Mouse (Mus musculus) heart, adult 2 months (tissue): Measurements from ENCODE around the gene Msrb3. TPM values are rescaled to one million over a fixed set of nuclear protein-coding genes. Genes with fewer than 3 reads are reported as not detected.

Experiments used
- DNase-seq, 2 experiments: peaks; one replicate each; pipeline ENCODE4 v3.0.0; 2021
- H3K27ac ChIP-seq: fragments of 200-600 bp; 2 replicates; pipeline ENCODE4 v1.8.1; 2022
- H3K27me3 ChIP-seq: fragments of 200-500 bp; 2 replicates; pipeline ENCODE4 v1.6.1; 2012; ENCODE audit warnings: mild to moderate bottlenecking, low read length, inconsistent platforms, mixed read lengths; ENCODE audit not compliant: control insufficient read depth, insufficient read depth
- H3K36me3 ChIP-seq: fragments of 200-500 bp; 2 replicates; pipeline ENCODE4 v1.6.1; 2012; ENCODE audit warnings: low read length, inconsistent platforms; ENCODE audit not compliant: control insufficient read depth, insufficient read depth
- H3K4me1 ChIP-seq: fragments of 200-500 bp; 2 replicates; pipeline ENCODE4 v1.6.1; 2011; ENCODE audit warnings: low read length; ENCODE audit not compliant: control insufficient read depth, insufficient read depth
- H3K4me3 ChIP-seq: fragments of 200-600 bp; 2 replicates; pipeline ENCODE4 v1.8.1; 2022
- H3K79me2 ChIP-seq: fragments of 200-500 bp; replicated peaks from 2 replicates; pipeline ENCODE4 v1.6.1; 2012; ENCODE audit warnings: mild to moderate bottlenecking, inconsistent platforms, low read length, moderate library complexity, mixed read lengths; ENCODE audit not compliant: control insufficient read depth, insufficient read depth
- H3K9ac ChIP-seq: fragments of 200-500 bp; 2 replicates; pipeline ENCODE4 v1.6.1; 2012; ENCODE audit warnings: low read depth, mild to moderate bottlenecking, control low read depth, inconsistent platforms, low read length, mixed read lengths
- CTCF ChIP-seq: fragments of 200-600 bp; IDR thresholded peaks from 2 replicates; pipeline ENCODE4 v1.8.1; 2022; ENCODE audit warnings: antibody characterized with exemption, mild to moderate bottlenecking, moderate library complexity
- EP300 ChIP-seq: fragments of 200-500 bp; IDR thresholded peaks from 2 replicates; pipeline ENCODE4 v1.6.1; 2011; ENCODE audit warnings: low read depth, low read length, control low read depth; ENCODE audit not compliant: insufficient read depth
- POLR2A ChIP-seq: fragments of 200-500 bp; IDR thresholded peaks from 2 replicates; pipeline ENCODE4 v1.6.1; 2011; ENCODE audit warnings: mild to moderate bottlenecking, low read depth, low read length, control low read depth; ENCODE audit not compliant: insufficient read depth
- WGBS: fragments of 180-500 bp; shearing (Covaris S2); methylation state at CpG from one replicate; pipeline ENCODE4 v1.1.7; 2018; 5-methylcytosine and 5-hydroxymethylcytosine counted together
- intact Hi-C: fragments of 180-260 bp; cut with DNase I; formaldehyde crosslinking; loops from one replicate; pipeline ENCODE4 v1.15.1; 2025
- long read RNA-seq: library from polyadenylated mRNA; stranded (forward); transcript quantifications from one replicate; pipeline ENCODE4 v2.0.0, GENCODE M21; 2021
- polyA plus RNA-seq: library from polyadenylated mRNA; depleted of rRNA; stranded (reverse); fragments of >200 nt; gene quantifications from 2 replicates; pipeline ENCODE4 v1.2.3, GENCODE M21; 2012; rRNA removed
- total RNA-seq, 2 experiments: library from RNA; stranded (reverse); gene quantifications; 2 replicates each; pipeline ENCODE4 v1.2.3; 2021

Gene Msrb3
- 10 to 100 TPM; 88.7 to 92.5 TPM for total RNA-seq
- 53.5 and 86.5 TPM in 2 replicates for polyA plus RNA-seq
- long read RNA-seq, transcript Msrb3-201 (7 exons, 3,843 nt): major isoform, 59 of 69 reads
- long read RNA-seq, partial matches to known transcripts: 1 of 69 reads
- long read RNA-seq, other reads (novel, unspliced or antisense): 9 of 69 reads

GRCm38 (mm10) chr10:120898785-120899762, at the start of gene Msrb3:
Gene Msrb3, minus strand, starts transcription at chr10:120899101.
- no peaks in the 10 kb centered on the region for H3K27me3 ChIP-seq
- peak; percentile 89 to 93 for DNase-seq
- peaks cover 13% of the 10 kb centered on the region for H3K4me1 ChIP-seq
- peak within 1 kb of the TSS; percentile 98 for H3K9ac ChIP-seq
- TF ChIP-seq EP300 (no peak), CTCF (no peak), POLR2A (peak; percentile 82)
- H3K36me3 ChIP-seq: peaks cover 8% of the 10 kb centered on the region
- H3K27ac ChIP-seq: peak within 1 kb of the TSS; percentile 91
- H3K4me3 ChIP-seq: peak within 1 kb of the TSS; percentile 60
- under 1% methylated on average over 61 of the region's 64 CpGs for WGBS
- no peaks in the 10 kb centered on the region for H3K79me2 ChIP-seq
- intact Hi-C loops: loop anchor here (2.0 to 5.0 kb wide), 2 partner anchors 22 to 78 kb away; partner anchors contain the start of gene Lemd3

- Histone ChIP-seq H3K4me3 (no peak overlapping the region), H3K27ac (no peak overlapping the region), H3K79me2 (0 out of 2 replicates have a peak, but pooled peaks cover 3% of the 10 kb centered on the region), H3K4me1 (peaks cover 3% of the 10 kb centered on the region), H3K36me3 (no peaks in the 10 kb centered on the region; the same call in 1 of the 2 replicates), H3K9ac (no peak overlapping the region), H3K27me3 (no peaks in the 10 kb centered on the region)
- no peak for DNase-seq
- intact Hi-C loops: no loop called here
- 36% methylated on average over 2 of the region's 2 CpGs for WGBS
- no peak for TF ChIP-seq CTCF
- no peak for TF ChIP-seq EP300
- no peak for TF ChIP-seq POLR2A
Measured at GRCm38 (mm10) chr10:120948461-120948860, 49.6 kb upstream of the Msrb3 start.

GRCm38 (mm10) chr10:120947842-120948241, 48.9 kb upstream of the Msrb3 start:
- TF ChIP-seq POLR2A: no peak
- TF ChIP-seq CTCF: no peak
- TF ChIP-seq EP300: no peak
- 58% methylated on average over 2 of the region's 2 CpGs for WGBS
- Histone ChIP-seq H3K79me2 (0 out of 2 replicates have a peak, but pooled peaks cover 3% of the 10 kb centered on the region), H3K4me3 (no peak overlapping the region), H3K9ac (no peak overlapping the region), H3K4me1 (peaks cover under 1% of the 10 kb centered on the region), H3K36me3 (no peaks in the 10 kb centered on the region), H3K27me3 (no peaks in the 10 kb centered on the region), H3K27ac (no peak overlapping the region)
- intact Hi-C loops: no loop called here
- no peak for DNase-seq

- DNase-seq: no peak
- no peak overlapping the region for H3K9ac ChIP-seq
- 0 out of 2 replicates have a peak, but pooled peaks cover 3% of the 10 kb centered on the region for H3K79me2 ChIP-seq
- TF ChIP-seq POLR2A (no peak), EP300 (no peak), CTCF (no peak)
- H3K36me3 ChIP-seq: no peaks in the 10 kb centered on the region
- intact Hi-C loops: no loop called here
- no peak overlapping the region for H3K27ac ChIP-seq
- H3K27me3 ChIP-seq: no peaks in the 10 kb centered on the region
- H3K4me3 ChIP-seq: no peak overlapping the region
- WGBS: 73% methylated on average over 5 of the region's 5 CpGs
- H3K4me1 ChIP-seq: no peaks in the 10 kb centered on the region; the same call in 1 of the 2 replicates
Measured at GRCm38 (mm10) chr10:120946847-120947246, 47.9 kb upstream of the Msrb3 start.

GRCm38 (mm10) chr10:120938904-120939208, 40.0 kb upstream of the Msrb3 start:
- DNase-seq: no peak
- peaks cover 5% of the 10 kb centered on the region for H3K79me2 ChIP-seq
- no peaks in the 10 kb centered on the region; the same call in 1 of the 2 replicates for H3K4me1 ChIP-seq
- no peak overlapping the region for H3K4me3 ChIP-seq
- no peak overlapping the region for H3K9ac ChIP-seq
- H3K27ac ChIP-seq: no peak overlapping the region
- no peaks in the 10 kb centered on the region for H3K27me3 ChIP-seq
- no peak for TF ChIP-seq POLR2A
- TF ChIP-seq CTCF: no peak
- TF ChIP-seq EP300: no peak
- 59% methylated on average over 2 of the region's 2 CpGs for WGBS
- intact Hi-C loops: loop anchor here (1.0 to 2.0 kb wide), 2 partner anchors 40 to 94 kb away; partner anchors contain the start of genes Lemd3 and Wif1
- H3K36me3 ChIP-seq: no peaks in the 10 kb centered on the region
